Mouse (Mus musculus) hindbrain, embryonic 10.5 days (tissue): ENCODE measurements around the gene Pidd1. TPM values are rescaled to one million over a fixed set of nuclear protein-coding genes. Genes with fewer than 3 reads are reported as not detected.
"Not testable (repeated sequence)": the region's sequence is repeated elsewhere in the genome, so short reads cannot be mapped to it uniquely, and the experiment has no call there.

Experiments used
- DNase-seq: peaks from one replicate; pipeline ENCODE4 v3.0.0-alpha.2; 2017; ENCODE audit warnings: low spot score
- H3K27ac ChIP-seq: fragments of 300-500 bp; sonication (generic); 2 replicates; pipeline ENCODE4 v1.5.1; 2016; ENCODE audit warnings: mild to moderate bottlenecking, moderate library complexity
- H3K27me3 ChIP-seq: fragments of 300-500 bp; sonication (generic); 2 replicates; pipeline ENCODE4 v1.6.1; 2016; ENCODE audit warnings: mild to moderate bottlenecking; ENCODE audit not compliant: poor library complexity, insufficient read depth, severe bottlenecking
- H3K36me3 ChIP-seq: fragments of 300-500 bp; sonication (generic); 2 replicates; pipeline ENCODE4 v1.6.1; 2016; ENCODE audit warnings: mild to moderate bottlenecking, moderate library complexity
- H3K4me1 ChIP-seq: fragments of 300-500 bp; sonication (generic); replicated peaks from 2 replicates; pipeline ENCODE4 v1.6.1; 2016; ENCODE audit warnings: mild to moderate bottlenecking
- H3K4me3 ChIP-seq: fragments of 300-500 bp; sonication (generic); 2 replicates; pipeline ENCODE4 v1.5.1; 2016; ENCODE audit warnings: mild to moderate bottlenecking, moderate library complexity
- H3K9me3 ChIP-seq: fragments of 300-500 bp; sonication (generic); 2 replicates; pipeline ENCODE4 v1.6.1; 2016; ENCODE audit warnings: mild to moderate bottlenecking, moderate library complexity
- WGBS: fragments of 180-500 bp; shearing (Covaris S2); methylation state at CpG from one replicate; pipeline ENCODE4 v1.1.7; 2016; 5-methylcytosine and 5-hydroxymethylcytosine counted together
- polyA plus RNA-seq: library from polyadenylated mRNA; unstranded; fragments of >200 nt; fragmentation: Nextera tagmentation; extraction: Ambion mirVana; gene quantifications from 2 replicates; pipeline ENCODE4 v1.2.1, GENCODE M21; 2016

Pidd1 gene
- polyA plus RNA-seq, 1 experiment from 2014 or later, result 21.0 TPM

GRCm38 (mm10) chr7:141407670-141408069, 36.2 kb downstream of the Pidd1 start:
- peaks cover 58% of the 10 kb centered on the region for H3K36me3 ChIP-seq
- DNase-seq, H3K27me3 ChIP-seq, H3K4me1 ChIP-seq, H3K9me3 ChIP-seq, H3K4me3 ChIP-seq, H3K27ac ChIP-seq: not testable (repeated sequence)
- WGBS, result 97% methylated on average over 7 of the region's 7 CpGs

- no peak overlapping the region for H3K27ac ChIP-seq
- no peaks in the 10 kb centered on the region for H3K27me3 ChIP-seq
- 85% methylated on average over 4 of the region's 4 CpGs for WGBS
- peaks cover 8% of the 10 kb centered on the region for H3K4me1 ChIP-seq
- H3K9me3 ChIP-seq, result 0 out of 2 replicates have a peak, but pooled peaks cover 2% of the 10 kb centered on the region
- no peak for DNase-seq
- peaks cover 75% of the 10 kb centered on the region for H3K36me3 ChIP-seq
- H3K4me3 ChIP-seq, result no peak overlapping the region
Observed at GRCm38 (mm10) chr7:141405466-141405865, 38.4 kb downstream of the Pidd1 start.

GRCm38 (mm10) chr7:141403305-141403704, 40.5 kb downstream of the Pidd1 start:
- H3K36me3 ChIP-seq, result peaks cover 75% of the 10 kb centered on the region
- no peak overlapping the region for H3K4me3 ChIP-seq
- no peak overlapping the region for H3K27ac ChIP-seq
- DNase-seq, result peak; percentile 54
- H3K4me1 ChIP-seq, result no peaks in the 10 kb centered on the region
- H3K27me3 ChIP-seq, result no peaks in the 10 kb centered on the region
- 51% methylated on average over 5 of the region's 5 CpGs for whole genome bisulfite sequencing
- 0 out of 2 replicates have a peak, but pooled peaks cover 2% of the 10 kb centered on the region for H3K9me3 ChIP-seq

- H3K36me3 ChIP-seq, result peaks cover 48% of the 10 kb centered on the region
- H3K4me1 ChIP-seq, result peaks cover 22% of the 10 kb centered on the region
- no peak overlapping the region for H3K27ac ChIP-seq
- H3K27me3 ChIP-seq, result peaks cover 6% of the 10 kb centered on the region; the same call in 1 of the 2 replicates
- H3K9me3 ChIP-seq, result no peaks in the 10 kb centered on the region
- H3K4me3 ChIP-seq, result no peak overlapping the region
- no peak for DNase-seq
- 82% methylated on average over 1 of the region's 1 CpGs for WGBS
Observed at GRCm38 (mm10) chr7:141395348-141395747, 48.5 kb downstream of the Pidd1 start.

GRCm38 (mm10) chr7:141394771-141395170, 49.1 kb downstream of the Pidd1 start:
- peak; percentile 82 for DNase-seq
- peaks cover 9% of the 10 kb centered on the region; the same call in 1 of the 2 replicates for H3K27me3 ChIP-seq
- peaks cover 42% of the 10 kb centered on the region for H3K36me3 ChIP-seq
- no peak overlapping the region for H3K4me3 ChIP-seq
- H3K4me1 ChIP-seq, result peaks cover 22% of the 10 kb centered on the region
- no peak overlapping the region for H3K27ac ChIP-seq
- 24% methylated on average over 6 of the region's 6 CpGs for WGBS
- no peaks in the 10 kb centered on the region for H3K9me3 ChIP-seq

- Histone ChIP-seq H3K4me3 (no peak overlapping the region), H3K9me3 (no peaks in the 10 kb centered on the region), H3K27ac (no peak overlapping the region), H3K36me3 (peaks cover 36% of the 10 kb centered on the region), H3K4me1 (peaks cover 22% of the 10 kb centered on the region), H3K27me3 (peaks cover 9% of the 10 kb centered on the region; the same call in 1 of the 2 replicates)
- no peak for DNase-seq
- 91% methylated on average over 7 of the region's 7 CpGs for WGBS
Observed at GRCm38 (mm10) chr7:141394158-141394557, 49.7 kb downstream of the Pidd1 start.

GRCm38 (mm10) chr7:141392552-141393222, 51.1 kb downstream of the Pidd1 start:
- Histone ChIP-seq H3K27me3 (peaks cover 9% of the 10 kb centered on the region; the same call in 1 of the 2 replicates), H3K36me3 (peaks cover 21% of the 10 kb centered on the region), H3K4me3 (peak overlapping the region; percentile 80), H3K9me3 (no peaks in the 10 kb centered on the region), H3K27ac (peak overlapping the region; percentile 89), H3K4me1 (peaks cover 22% of the 10 kb centered on the region)
- no peak for DNase-seq
- WGBS, result 40% methylated on average over 9 of the region's 9 CpGs

- DNase-seq, result peak; percentile 97
- Histone ChIP-seq H3K36me3 (peaks cover 16% of the 10 kb centered on the region), H3K27ac (peak within 1 kb of the TSS; percentile 89), H3K27me3 (peaks cover 9% of the 10 kb centered on the region; the same call in 1 of the 2 replicates), H3K4me3 (peak within 1 kb of the TSS; percentile 80), H3K9me3 (no peaks in the 10 kb centered on the region), H3K4me1 (peaks cover 22% of the 10 kb centered on the region)
- WGBS, result under 1% methylated on average over 57 of the region's 57 CpGs
Observed at GRCm38 (mm10) chr7:141391625-141392551, 51.9 kb downstream of the Pidd1 start, which contains the start of gene Taldo1. Taldo1 (plus strand) TSS chr7:141392199.

- peaks cover 9% of the 10 kb centered on the region; the same call in 1 of the 2 replicates for H3K27me3 ChIP-seq
- no peaks in the 10 kb centered on the region for H3K9me3 ChIP-seq
- DNase-seq, result no peak
- H3K27ac ChIP-seq, result no peak overlapping the region
- 62% methylated on average over 9 of the region's 9 CpGs for WGBS
- H3K4me1 ChIP-seq, result peaks cover 22% of the 10 kb centered on the region
- H3K4me3 ChIP-seq, result peak overlapping the region; percentile 80; the same call in 1 of the 2 replicates
- H3K36me3 ChIP-seq, result peaks cover 4% of the 10 kb centered on the region
Observed at GRCm38 (mm10) chr7:141390326-141391259, 53.2 kb downstream of the Pidd1 start.

GRCm38 (mm10) chr7:141388487-141389109, 55.2 kb downstream of the Pidd1 start:
- 63% methylated on average over 3 of the region's 3 CpGs for WGBS
- Histone ChIP-seq H3K4me1 (peaks cover 24% of the 10 kb centered on the region), H3K9me3 (no peaks in the 10 kb centered on the region), H3K36me3 (no peaks in the 10 kb centered on the region), H3K27me3 (peaks cover 10% of the 10 kb centered on the region; the same call in 1 of the 2 replicates), H3K4me3 (no peak overlapping the region), H3K27ac (no peak overlapping the region)
- no peak for DNase-seq
